Mouse (Mus musculus): ENCODE measurements around the gene A830005F24Rik.

DNA sequence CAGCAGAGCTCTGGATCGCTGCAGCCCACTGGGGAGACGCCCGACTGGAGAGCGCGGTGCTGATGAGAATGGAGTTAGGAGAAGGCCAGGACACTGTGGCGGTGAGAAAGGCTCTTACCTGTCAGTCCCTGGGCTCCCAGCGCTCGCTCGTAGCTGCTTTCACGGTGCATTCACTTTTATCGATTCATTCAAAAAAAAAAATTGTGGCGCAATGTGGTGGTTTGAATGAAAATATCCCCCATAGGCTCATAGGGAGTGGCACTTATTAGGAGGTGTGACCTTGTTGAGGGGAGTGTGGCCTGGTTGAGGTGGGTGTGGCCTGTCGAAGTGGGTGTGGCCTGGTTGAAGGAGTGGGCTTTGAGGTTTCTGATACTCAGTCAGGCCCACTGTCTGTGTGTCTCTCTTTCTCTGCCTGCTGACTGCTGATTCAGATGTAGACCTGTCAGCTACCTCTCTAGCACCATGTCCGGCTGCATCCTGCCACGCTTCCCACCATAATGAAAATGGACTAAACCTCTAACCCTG, 44.7 kb upstream of the A830005F24Rik start:
- no peak for TF ChIP-seq CTCF (conservative IDR thresholded peaks at IDR 0.05; ENCODE audit: low read length)
- no peak for TF ChIP-seq POU5F1 (IDR thresholded peaks at IDR 0.05; ENCODE audit: borderline replicate concordance, low read length)
- no peak for TF ChIP-seq NANOG (IDR thresholded peaks at IDR 0.05; ENCODE audit: borderline replicate concordance, low read length)
